Mouse (Mus musculus) forebrain, embryonic 14.5 days (tissue): ENCODE measurements at regions not wholly inside any gene's neighbourhood (a gene's known extent, or its start where the extent isn't known, plus 50 kb on each side); places are given as distances from the start of the nearest gene placed in this dataset.

Experiments
- ATAC-seq: fragments of 200-750 bp; cut with Nextera tagmentation; 2 replicates; pipeline ENCODE4 v1.8.0; 2017; ENCODE audit warnings: mild to moderate bottlenecking, moderate library complexity
- DNase-seq: peaks from one replicate; pipeline ENCODE4 v3.0.0-alpha.2; 2015; ENCODE audit warnings: low spot score
- H3K27ac ChIP-seq: fragments of 300-500 bp; sonication (generic); 2 replicates; pipeline ENCODE4 v1.5.1; 2014; ENCODE audit warnings: low read depth, mild to moderate bottlenecking, control low read depth, low read length, moderate library complexity
- H3K27me3 ChIP-seq: fragments of 300-500 bp; sonication (generic); replicated peaks from 2 replicates; pipeline ENCODE4 v1.6.1; 2014; ENCODE audit warnings: low read length, control low read depth, mixed read lengths; ENCODE audit not compliant: control insufficient read depth, insufficient read depth
- H3K36me3 ChIP-seq: fragments of 300-500 bp; sonication (generic); 2 replicates; pipeline ENCODE4 v1.6.1; 2014; ENCODE audit warnings: low read length, control low read depth; ENCODE audit not compliant: control insufficient read depth, insufficient read depth
- H3K4me1 ChIP-seq: fragments of 300-500 bp; sonication (generic); 2 replicates; pipeline ENCODE4 v1.6.1; 2014; ENCODE audit warnings: antibody characterized with exemption, low read length, control low read depth; ENCODE audit not compliant: control insufficient read depth, insufficient read depth
- H3K4me2 ChIP-seq: fragments of 300-500 bp; sonication (generic); 2 replicates; pipeline ENCODE4 v1.6.1; 2014; ENCODE audit warnings: mild to moderate bottlenecking, control low read depth, low read length
- H3K4me3 ChIP-seq: fragments of 300-500 bp; sonication (generic); 2 replicates; pipeline ENCODE4 v1.5.1; 2014; ENCODE audit warnings: low read depth, low read length, control low read depth
- H3K9ac ChIP-seq: fragments of 300-500 bp; sonication (generic); 2 replicates; pipeline ENCODE4 v1.6.1; 2014; ENCODE audit warnings: mild to moderate bottlenecking, low read length, control low read depth, moderate library complexity
- H3K9me3 ChIP-seq: fragments of 300-500 bp; sonication (generic); replicated peaks from 2 replicates; pipeline ENCODE4 v1.6.1; 2016; ENCODE audit warnings: low read length, control low read depth, mixed read lengths; ENCODE audit not compliant: control insufficient read depth
- WGBS: fragments of 180-500 bp; shearing (Covaris S2); extraction: QIAGEN DNeasy Blood & Tissue Kit; methylation state at CpG from one replicate; pipeline ENCODE4 v1.1.7; 2014; 5-methylcytosine and 5-hydroxymethylcytosine counted together

- no peaks in the 10 kb centered on the region for H3K4me1 ChIP-seq
- no peak overlapping the region for H3K9ac ChIP-seq
- no peak overlapping the region for H3K27ac ChIP-seq
- no peaks in the 10 kb centered on the region for H3K36me3 ChIP-seq
- ATAC-seq: no peak
- no peak overlapping the region for H3K4me3 ChIP-seq
- WGBS: 74% methylated on average over 1 of the region's 1 CpGs
- no peak for DNase-seq
- no peak overlapping the region for H3K4me2 ChIP-seq
- no peaks in the 10 kb centered on the region for H3K9me3 ChIP-seq
- H3K27me3 ChIP-seq: no peaks in the 10 kb centered on the region
Observed at GRCm38 (mm10) chr6:41225382-41225781, 76.7 kb upstream of the Try4 start.

GRCm38 (mm10) chr6:41218415-41218814 is 83.7 kb upstream of the Try4 start:
- H3K36me3 ChIP-seq: no peaks in the 10 kb centered on the region
- no peak overlapping the region for H3K27ac ChIP-seq
- no peak overlapping the region for H3K9ac ChIP-seq
- no peaks in the 10 kb centered on the region for H3K27me3 ChIP-seq
- H3K4me3 ChIP-seq: no peak overlapping the region
- WGBS: 91% methylated on average over 7 of the region's 7 CpGs
- ATAC-seq (no peak), DNase-seq (no peak)
- H3K4me2 ChIP-seq: no peak overlapping the region
- no peaks in the 10 kb centered on the region for H3K4me1 ChIP-seq
- no peaks in the 10 kb centered on the region for H3K9me3 ChIP-seq

DNA sequence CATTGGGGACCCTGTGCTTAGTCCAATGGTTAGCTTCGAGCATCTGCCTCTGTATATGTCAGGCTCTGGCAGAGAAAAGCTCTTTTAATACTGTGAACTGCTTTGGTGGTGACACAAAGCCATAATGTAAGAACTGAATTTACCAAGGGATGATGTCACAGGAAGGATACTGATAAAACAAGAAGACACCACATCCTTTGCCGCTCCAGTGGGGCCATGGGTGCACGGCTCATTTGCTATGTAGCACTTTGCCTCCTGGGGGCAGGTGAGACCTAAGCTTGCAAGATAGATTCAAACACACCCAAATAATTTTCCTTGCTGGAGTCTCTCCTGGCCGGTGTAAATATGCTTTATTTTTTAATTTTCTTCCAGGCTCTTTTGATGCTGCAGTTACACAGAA is 86.2 kb upstream of the Try4 start:
- 85% methylated on average over 4 of the region's 4 CpGs for WGBS
- H3K27me3 ChIP-seq: no peaks in the 10 kb centered on the region
- no peak overlapping the region for H3K4me2 ChIP-seq
- H3K27ac ChIP-seq: no peak overlapping the region
- H3K36me3 ChIP-seq: no peaks in the 10 kb centered on the region
- H3K4me3 ChIP-seq: no peak overlapping the region
- no peaks in the 10 kb centered on the region for H3K9me3 ChIP-seq
- no peak overlapping the region for H3K9ac ChIP-seq
- DNase-seq: no peak
- no peak for ATAC-seq
- no peaks in the 10 kb centered on the region for H3K4me1 ChIP-seq

GRCm38 (mm10) chr6:41205864-41206263 is 96.2 kb upstream of the Try4 start:
- no peak overlapping the region for H3K4me2 ChIP-seq
- no peak overlapping the region for H3K4me3 ChIP-seq
- H3K27ac ChIP-seq: no peak overlapping the region
- no peaks in the 10 kb centered on the region for H3K9me3 ChIP-seq
- no peak for DNase-seq
- no peak overlapping the region for H3K9ac ChIP-seq
- no peaks in the 10 kb centered on the region for H3K4me1 ChIP-seq
- ATAC-seq: no peak
- no peaks in the 10 kb centered on the region for H3K36me3 ChIP-seq
- H3K27me3 ChIP-seq: no peaks in the 10 kb centered on the region
- 73% methylated on average over 4 of the region's 4 CpGs for WGBS

DNA sequence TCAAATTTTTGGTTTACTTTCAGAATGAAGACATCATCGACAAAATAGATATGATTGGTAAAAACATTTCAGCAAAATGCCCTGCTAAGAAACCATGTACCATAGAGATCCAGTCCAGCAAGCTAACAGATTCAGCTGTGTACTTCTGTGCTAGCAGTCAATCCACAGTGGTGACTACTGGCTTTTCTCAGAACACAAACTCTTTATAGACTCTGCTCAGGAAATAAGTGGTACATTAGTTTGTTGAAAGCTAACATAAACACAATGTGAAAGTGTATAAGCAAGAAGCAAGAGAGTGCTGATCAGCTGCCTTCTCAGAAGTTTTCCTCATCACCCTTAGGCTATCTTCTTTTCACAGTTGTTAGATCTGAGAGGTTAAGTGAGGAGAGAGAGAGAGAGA is 99.2 kb upstream of the Try4 start:
- Histone ChIP-seq H3K27ac (no peak overlapping the region), H3K9ac (no peak overlapping the region), H3K27me3 (no peaks in the 10 kb centered on the region), H3K4me2 (no peak overlapping the region), H3K4me1 (no peaks in the 10 kb centered on the region), H3K4me3 (no peak overlapping the region), H3K9me3 (no peaks in the 10 kb centered on the region), H3K36me3 (no peaks in the 10 kb centered on the region)
- DNase-seq (no peak), ATAC-seq (no peak)
- 97% methylated on average over 1 of the region's 1 CpGs for WGBS

DNA sequence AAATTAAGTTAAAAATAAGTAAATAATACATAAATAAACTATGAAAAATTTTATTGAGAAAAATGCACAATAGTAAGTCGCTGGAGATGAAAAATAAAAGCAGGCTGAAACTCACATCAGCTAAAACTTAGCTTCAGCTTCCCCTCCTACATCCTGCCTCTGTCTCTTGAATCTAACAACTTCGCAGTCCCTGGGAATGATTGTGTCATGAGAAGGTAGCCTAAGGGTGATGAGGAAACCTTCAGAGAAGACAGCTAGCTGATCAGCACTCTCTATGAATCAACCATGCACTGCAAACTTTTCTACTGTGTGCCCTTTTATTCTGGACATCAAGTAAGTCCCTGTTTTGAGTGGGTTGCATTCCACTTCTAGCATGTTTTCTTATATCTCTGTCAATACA is 99.8 kb upstream of the Try4 start:
- H3K4me3 ChIP-seq: no peak overlapping the region
- H3K9me3 ChIP-seq: no peaks in the 10 kb centered on the region
- no peak for ATAC-seq
- no peaks in the 10 kb centered on the region for H3K36me3 ChIP-seq
- H3K4me1 ChIP-seq: no peaks in the 10 kb centered on the region
- H3K9ac ChIP-seq: no peak overlapping the region
- H3K27ac ChIP-seq: no peak overlapping the region
- WGBS: 86% methylated on average over 2 of the region's 2 CpGs
- DNase-seq: no peak
- no peak overlapping the region for H3K4me2 ChIP-seq
- H3K27me3 ChIP-seq: no peaks in the 10 kb centered on the region

- no peaks in the 10 kb centered on the region for H3K27me3 ChIP-seq
- H3K4me3 ChIP-seq: no peak overlapping the region
- no peak overlapping the region for H3K4me2 ChIP-seq
- H3K27ac ChIP-seq: no peak overlapping the region
- ATAC-seq: no peak
- no peaks in the 10 kb centered on the region for H3K36me3 ChIP-seq
- H3K4me1 ChIP-seq: no peaks in the 10 kb centered on the region
- DNase-seq: peak; percentile 13
- WGBS: 51% methylated on average over 1 of the region's 1 CpGs
- H3K9me3 ChIP-seq: no peaks in the 10 kb centered on the region
- H3K9ac ChIP-seq: no peak overlapping the region
Observed at GRCm38 (mm10) chr6:41194464-41194863, 107.6 kb upstream of the Try4 start.

- Histone ChIP-seq H3K36me3 (no peaks in the 10 kb centered on the region), H3K9me3 (no peaks in the 10 kb centered on the region), H3K4me2 (no peak overlapping the region), H3K9ac (no peak overlapping the region), H3K27ac (no peak overlapping the region), H3K27me3 (no peaks in the 10 kb centered on the region), H3K4me1 (no peaks in the 10 kb centered on the region), H3K4me3 (no peak overlapping the region)
- ATAC-seq (no peak), DNase-seq (no peak)
- 87% methylated on average over 1 of the region's 1 CpGs for WGBS
Observed at GRCm38 (mm10) chr6:41191734-41192326, 110.2 kb upstream of the Try4 start.

- ATAC-seq (no peak), DNase-seq (no peak)
- Histone ChIP-seq H3K4me1 (no peaks in the 10 kb centered on the region), H3K36me3 (no peaks in the 10 kb centered on the region), H3K27me3 (no peaks in the 10 kb centered on the region), H3K4me2 (no peak overlapping the region), H3K9me3 (no peaks in the 10 kb centered on the region), H3K9ac (no peak overlapping the region), H3K4me3 (no peak overlapping the region), H3K27ac (no peak overlapping the region)
- WGBS: 87% methylated on average over 2 of the region's 2 CpGs
Observed at GRCm38 (mm10) chr6:41188910-41189309, 113.2 kb upstream of the Try4 start.
